Mouse (Mus musculus): ENCODE measurements at regions not wholly inside any gene's neighbourhood (a gene's known extent, or its start where the extent isn't known, plus 50 kb on each side); places are given as distances from the start of the nearest gene placed in this dataset.

DNA sequence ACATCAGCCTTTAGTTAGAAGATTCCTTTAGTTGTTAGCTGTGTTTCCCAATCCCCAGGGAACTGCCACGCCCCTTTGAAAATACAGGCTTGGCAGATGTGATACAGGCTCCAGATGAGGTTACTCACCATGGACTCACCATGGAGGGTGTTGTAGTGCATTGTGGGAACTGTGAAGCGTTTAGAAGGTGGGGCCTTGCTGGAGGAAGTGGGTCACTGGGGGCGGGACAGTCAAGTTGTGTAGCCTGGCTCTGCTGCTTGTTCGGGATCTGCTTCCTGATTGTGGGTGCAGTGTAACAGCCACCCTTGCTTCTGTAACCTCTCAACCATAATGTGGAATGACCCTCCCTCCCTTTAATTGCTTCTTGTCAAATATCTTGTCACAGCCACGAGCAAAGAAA is 287.7 kb downstream of the Cdh26 start:
- TF ChIP-seq CTCF (IDR thresholded peaks at IDR 0.05; ENCODE audit: insufficient read depth, low read depth, low read length), result no peak
- no peak for TF ChIP-seq POLR2A (IDR thresholded peaks at IDR 0.05; ENCODE audit: insufficient read depth, low read depth, low read length)
